Mouse (Mus musculus) liver, embryonic 14.5 days (tissue): ENCODE measurements at regions not wholly inside any gene's neighbourhood (a gene's known extent, or its start where the extent isn't known, plus 50 kb on each side); places are given as distances from the start of the nearest gene placed in this dataset.
"Not testable (repeated sequence)": the region's sequence is repeated elsewhere in the genome, so short reads cannot be mapped to it uniquely, and the experiment has no call there.

Experiments
- ATAC-seq: fragments of 200-750 bp; cut with Nextera tagmentation; 2 replicates; pipeline ENCODE4 v1.8.0; 2017; ENCODE audit warnings: moderate number of reproducible peaks, mild to moderate bottlenecking, moderate library complexity; ENCODE audit not compliant: insufficient read depth
- DNase-seq, 3 experiments: peaks; one replicate each; pipeline ENCODE4 v3.0.0-alpha.2; 2012 to 2013; ENCODE audit warnings: low read depth in 3 of 3, low spot score in 3 of 3
- H3K27ac ChIP-seq: fragments of 300-500 bp; sonication (generic); 2 replicates; pipeline ENCODE4 v1.5.1; 2014; ENCODE audit warnings: moderate library complexity, mild to moderate bottlenecking, control low read depth, inconsistent platforms
- H3K27me3 ChIP-seq: fragments of 300-500 bp; sonication (generic); 2 replicates; pipeline ENCODE4 v1.6.1; 2014; ENCODE audit warnings: mild to moderate bottlenecking, low read length, moderate library complexity; ENCODE audit not compliant: control insufficient read depth, insufficient read depth
- H3K36me3 ChIP-seq: fragments of 300-500 bp; sonication (generic); replicated peaks from 2 replicates; pipeline ENCODE4 v1.6.1; 2014; ENCODE audit warnings: low read depth; ENCODE audit not compliant: control insufficient read depth, insufficient read depth
- H3K4me1 ChIP-seq, 2 experiments: fragments of 200-500 bp in 1 of 2; fragments of 300-500 bp in 1 of 2; sonication (generic) in 1 of 2; replicated peaks; 2 replicates each; pipeline ENCODE4 v1.6.1; 2012 to 2014; ENCODE audit warnings: antibody characterized with exemption in 1 of 2, inconsistent platforms in 1 of 2, low read length in 1 of 2; ENCODE audit not compliant: control insufficient read depth in 2 of 2, insufficient read depth in 2 of 2
- H3K4me2 ChIP-seq: fragments of 300-500 bp; sonication (generic); 2 replicates; pipeline ENCODE4 v1.6.1; 2014; ENCODE audit warnings: low read depth, mild to moderate bottlenecking, control low read depth, moderate library complexity
- H3K4me3 ChIP-seq, 2 experiments: fragments of 200-500 bp in 1 of 2; fragments of 300-500 bp in 1 of 2; sonication (generic) in 1 of 2; 2 replicates each; pipeline ENCODE4 v1.5.1; 2012 to 2014; ENCODE audit warnings: low read depth in 2 of 2, low read length in 2 of 2, mild to moderate bottlenecking in 2 of 2, control low read depth in 1 of 2, inconsistent platforms in 1 of 2, moderate library complexity in 1 of 2; ENCODE audit not compliant: insufficient read depth in 1 of 2
- H3K9ac ChIP-seq: fragments of 300-500 bp; sonication (generic); replicated peaks from 2 replicates; pipeline ENCODE4 v1.6.1; 2014; ENCODE audit warnings: mild to moderate bottlenecking, control low read depth, moderate library complexity
- H3K9me3 ChIP-seq: fragments of 300-500 bp; sonication (generic); 2 replicates; pipeline ENCODE4 v1.6.1; 2016; ENCODE audit warnings: low read length, mixed read lengths; ENCODE audit not compliant: control insufficient read depth
- CTCF ChIP-seq: IDR thresholded peaks from 2 replicates; pipeline ENCODE4 v1.5.1; 2016; ENCODE audit warnings: antibody characterized with exemption, low read depth, control low read depth
- EP300 ChIP-seq: IDR thresholded peaks from 2 replicates; pipeline ENCODE4 v1.6.1; 2016; ENCODE audit warnings: antibody characterized with exemption, low read depth
- WGBS: fragments of 180-500 bp; shearing (Covaris S2); extraction: QIAGEN DNeasy Blood & Tissue Kit; methylation state at CpG from one replicate; pipeline ENCODE4 v1.1.7; 2014; ENCODE audit not compliant: insufficient replicate concordance; 5-methylcytosine and 5-hydroxymethylcytosine counted together

GRCm38 (mm10) chr7:77200903-77201302 lies 971.2 kb downstream of the Agbl1 start:
- H3K4me2 ChIP-seq, H3K9me3 ChIP-seq, H3K4me3 ChIP-seq, H3K9ac ChIP-seq, H3K27ac ChIP-seq, H3K36me3 ChIP-seq, H3K4me1 ChIP-seq, DNase-seq, ATAC-seq, H3K27me3 ChIP-seq: not testable (repeated sequence)
- whole genome bisulfite sequencing, result 58% methylated on average over 2 of the region's 2 CpGs

DNA sequence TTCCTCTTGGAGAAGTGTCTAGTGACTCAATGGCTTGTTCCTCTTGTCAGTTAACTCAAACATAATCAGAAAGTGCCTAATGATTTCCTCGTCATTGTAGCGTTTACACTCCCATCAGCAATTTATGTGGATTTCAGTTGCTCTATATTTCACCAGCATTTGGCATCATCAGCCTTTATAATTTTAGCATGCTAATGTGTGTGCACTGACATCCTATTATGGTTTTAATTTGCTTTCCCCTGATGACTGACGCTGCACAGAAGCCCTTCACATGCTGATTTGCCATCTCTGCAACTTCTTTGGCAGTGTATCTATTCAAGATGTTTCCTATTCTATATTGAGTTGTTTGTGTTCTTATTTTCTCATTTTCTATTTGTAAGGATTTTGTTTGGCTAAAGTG lies 975.9 kb downstream of the Agbl1 start:
- Histone ChIP-seq H3K4me3 (no peak overlapping the region), H3K27me3 (no peaks in the 10 kb centered on the region), H3K27ac (no peak overlapping the region), H3K9ac (no peak overlapping the region), H3K4me1 (no peaks in the 10 kb centered on the region), H3K4me2 (no peak overlapping the region), H3K9me3 (no peaks in the 10 kb centered on the region), H3K36me3 (no peaks in the 10 kb centered on the region)
- no peak for TF ChIP-seq EP300
- TF ChIP-seq CTCF, result no peak
- 64% methylated on average over 3 of the region's 3 CpGs for WGBS
- ATAC-seq (no peak), DNase-seq (no peak)

DNA sequence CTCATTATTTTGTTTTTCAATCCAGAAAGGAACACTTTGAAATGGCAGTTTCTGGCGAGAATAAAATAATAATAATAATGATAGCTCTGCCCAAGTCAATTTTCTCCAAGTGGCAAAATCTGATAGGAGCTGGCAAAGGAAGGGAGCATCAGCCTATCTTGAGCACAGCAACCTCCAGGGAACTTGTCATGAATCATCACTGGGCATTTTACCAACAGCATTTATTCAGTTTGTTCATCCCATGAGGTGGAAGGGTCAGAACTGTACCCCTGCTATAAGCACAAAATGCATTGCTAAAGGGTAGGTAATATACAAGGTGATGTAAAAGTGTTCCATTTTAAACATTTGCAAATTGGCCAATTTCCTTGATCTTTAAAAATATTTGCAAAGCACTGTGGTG lies 1019.7 kb downstream of the Agbl1 start:
- H3K27ac ChIP-seq, result no peak overlapping the region
- no peak overlapping the region for H3K4me3 ChIP-seq
- 42% methylated on average over 1 of the region's 1 CpGs for WGBS
- TF ChIP-seq CTCF, result no peak
- no peak for TF ChIP-seq EP300
- no peaks in the 10 kb centered on the region for H3K9me3 ChIP-seq
- no peak for DNase-seq
- H3K9ac ChIP-seq, result no peak overlapping the region
- H3K36me3 ChIP-seq, result no peaks in the 10 kb centered on the region
- no peak for ATAC-seq
- no peaks in the 10 kb centered on the region for H3K4me1 ChIP-seq
- no peaks in the 10 kb centered on the region for H3K27me3 ChIP-seq
- H3K4me2 ChIP-seq, result no peak overlapping the region

DNA sequence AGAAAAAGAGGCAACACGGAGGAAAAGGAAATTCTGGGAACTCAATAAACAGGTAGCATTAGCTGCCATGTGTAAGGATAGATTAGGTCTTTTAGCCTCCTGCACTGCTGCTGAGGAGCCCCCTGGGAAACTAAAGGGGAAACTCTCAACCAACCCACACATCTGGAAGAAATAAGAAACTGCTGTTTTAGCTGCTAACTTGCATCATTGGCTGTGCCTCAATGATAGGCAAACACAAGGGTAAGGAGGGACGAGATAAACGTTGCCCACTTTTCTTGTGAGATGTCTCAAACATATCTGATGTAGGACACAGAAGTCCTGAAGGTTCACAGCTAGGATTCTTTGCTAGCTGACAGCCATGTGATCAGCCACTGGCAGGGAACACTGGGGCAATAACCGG lies 1058.0 kb downstream of the Agbl1 start:
- ATAC-seq (peak; percentile 65; the same call in 1 of the 2 replicates), DNase-seq (peak in 1 of 3 experiments; percentile 1)
- no peaks in the 10 kb centered on the region for H3K9me3 ChIP-seq
- TF ChIP-seq EP300 (peak; percentile 59), CTCF (no peak)
- H3K9ac ChIP-seq, result no peak overlapping the region
- H3K4me3 ChIP-seq, result no peak overlapping the region
- 44% methylated on average over 4 of the region's 4 CpGs for WGBS
- H3K4me1 ChIP-seq, result no peaks in the 10 kb centered on the region
- H3K27me3 ChIP-seq, result no peaks in the 10 kb centered on the region
- no peak overlapping the region for H3K4me2 ChIP-seq
- no peaks in the 10 kb centered on the region for H3K36me3 ChIP-seq
- H3K27ac ChIP-seq, result no peak overlapping the region

- Histone ChIP-seq H3K9me3 (no peaks in the 10 kb centered on the region), H3K9ac (no peak overlapping the region), H3K27me3 (no peaks in the 10 kb centered on the region), H3K4me2 (no peak overlapping the region), H3K4me3 (no peak overlapping the region), H3K36me3 (no peaks in the 10 kb centered on the region), H3K4me1 (no peaks in the 10 kb centered on the region), H3K27ac (no peak overlapping the region)
- no peak for DNase-seq
- no peak for TF ChIP-seq EP300
- TF ChIP-seq CTCF, result no peak
- no peak for ATAC-seq
- 27% methylated on average over 5 of the region's 5 CpGs for WGBS
Measured at GRCm38 (mm10) chr7:77294984-77295642, 1065.4 kb downstream of the Agbl1 start.
